Mouse (Mus musculus) liver, embryonic 14.5 days (tissue): ENCODE data around the gene Arl15. TPM values are rescaled to one million over a fixed set of nuclear protein-coding genes. Genes with fewer than 3 reads are reported as not detected.

Experiments used
- ATAC-seq: fragments of 200-750 bp; cut with Nextera tagmentation; 2 replicates; pipeline ENCODE4 v1.8.0; 2017; ENCODE audit warnings: moderate number of reproducible peaks, mild to moderate bottlenecking, moderate library complexity; ENCODE audit not compliant: insufficient read depth
- DNase-seq, 3 experiments: peaks; one replicate each; pipeline ENCODE4 v3.0.0-alpha.2; 2012 to 2013; ENCODE audit warnings: low read depth in 3 of 3, low spot score in 3 of 3
- H3K27ac ChIP-seq: fragments of 300-500 bp; sonication (generic); 2 replicates; pipeline ENCODE4 v1.5.1; 2014; ENCODE audit warnings: moderate library complexity, mild to moderate bottlenecking, control low read depth, inconsistent platforms
- H3K27me3 ChIP-seq: fragments of 300-500 bp; sonication (generic); 2 replicates; pipeline ENCODE4 v1.6.1; 2014; ENCODE audit warnings: mild to moderate bottlenecking, low read length, moderate library complexity; ENCODE audit not compliant: control insufficient read depth, insufficient read depth
- H3K36me3 ChIP-seq: fragments of 300-500 bp; sonication (generic); replicated peaks from 2 replicates; pipeline ENCODE4 v1.6.1; 2014; ENCODE audit warnings: low read depth; ENCODE audit not compliant: control insufficient read depth, insufficient read depth
- H3K4me1 ChIP-seq, 2 experiments: fragments of 200-500 bp in 1 of 2; fragments of 300-500 bp in 1 of 2; sonication (generic) in 1 of 2; replicated peaks; 2 replicates each; pipeline ENCODE4 v1.6.1; 2012 to 2014; ENCODE audit warnings: antibody characterized with exemption in 1 of 2, inconsistent platforms in 1 of 2, low read length in 1 of 2; ENCODE audit not compliant: control insufficient read depth in 2 of 2, insufficient read depth in 2 of 2
- H3K4me2 ChIP-seq: fragments of 300-500 bp; sonication (generic); 2 replicates; pipeline ENCODE4 v1.6.1; 2014; ENCODE audit warnings: low read depth, mild to moderate bottlenecking, control low read depth, moderate library complexity
- H3K4me3 ChIP-seq, 2 experiments: fragments of 200-500 bp in 1 of 2; fragments of 300-500 bp in 1 of 2; sonication (generic) in 1 of 2; 2 replicates each; pipeline ENCODE4 v1.5.1; 2012 to 2014; ENCODE audit warnings: low read depth in 2 of 2, low read length in 2 of 2, mild to moderate bottlenecking in 2 of 2, control low read depth in 1 of 2, inconsistent platforms in 1 of 2, moderate library complexity in 1 of 2; ENCODE audit not compliant: insufficient read depth in 1 of 2
- H3K9ac ChIP-seq: fragments of 300-500 bp; sonication (generic); replicated peaks from 2 replicates; pipeline ENCODE4 v1.6.1; 2014; ENCODE audit warnings: mild to moderate bottlenecking, control low read depth, moderate library complexity
- H3K9me3 ChIP-seq: fragments of 300-500 bp; sonication (generic); 2 replicates; pipeline ENCODE4 v1.6.1; 2016; ENCODE audit warnings: low read length, mixed read lengths; ENCODE audit not compliant: control insufficient read depth
- CTCF ChIP-seq: IDR thresholded peaks from 2 replicates; pipeline ENCODE4 v1.5.1; 2016; ENCODE audit warnings: antibody characterized with exemption, low read depth, control low read depth
- EP300 ChIP-seq: IDR thresholded peaks from 2 replicates; pipeline ENCODE4 v1.6.1; 2016; ENCODE audit warnings: antibody characterized with exemption, low read depth
- WGBS: fragments of 180-500 bp; shearing (Covaris S2); extraction: QIAGEN DNeasy Blood & Tissue Kit; methylation state at CpG from one replicate; pipeline ENCODE4 v1.1.7; 2014; ENCODE audit not compliant: insufficient replicate concordance; 5-methylcytosine and 5-hydroxymethylcytosine counted together
- polyA plus RNA-seq, 2 experiments: library from polyadenylated mRNA; depleted of rRNA in 1 of 2; stranded (reverse) in 1 of 2; unstranded in 1 of 2; fragments of >200 nt; fragmentation: Nextera tagmentation in 1 of 2; extraction: Ambion mirVana in 1 of 2; gene quantifications; 2 replicates each; pipeline versions ENCODE4 v1.2.1 to v1.2.3; 2012 to 2014

The Arl15 gene
- polyA plus RNA-seq, 2 experiments = 2.0 to 2.6 TPM

DNA sequence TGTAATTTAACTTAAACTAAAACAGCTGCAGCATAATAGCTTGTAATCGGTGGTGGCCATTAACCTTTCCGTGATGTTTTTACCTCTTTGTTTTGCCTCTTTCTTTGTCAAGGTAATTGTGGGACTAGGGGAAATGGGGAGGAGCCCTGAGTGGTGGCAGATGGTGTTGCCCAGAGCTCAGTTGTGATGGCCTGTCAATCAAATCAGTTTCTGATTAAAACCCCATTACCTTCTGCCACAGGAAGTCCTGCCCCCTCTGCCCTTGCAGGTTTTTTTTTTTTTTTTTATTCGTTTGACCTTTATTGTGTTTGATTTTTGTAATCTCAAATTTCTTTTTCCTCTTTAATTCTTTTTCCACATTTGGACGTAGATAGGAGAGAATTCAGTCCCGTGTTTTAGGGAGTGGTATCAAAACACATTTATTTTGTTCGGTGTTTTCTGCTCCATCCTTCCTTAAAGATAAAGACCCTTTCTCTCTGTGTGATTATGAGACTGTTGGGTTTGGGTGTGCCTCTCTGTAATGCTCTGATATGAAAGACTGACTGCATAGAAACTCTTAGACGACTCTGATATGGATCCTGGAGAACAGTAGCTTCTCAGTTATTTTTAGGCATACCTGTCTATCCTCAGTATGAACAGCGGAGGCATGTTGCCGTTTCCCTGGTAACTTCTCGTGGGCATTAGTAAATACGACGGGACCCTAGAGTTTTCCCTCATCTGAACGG is 64.5 kb downstream of the Arl15 start:
- ATAC-seq (peak; percentile 92), DNase-seq (peak; percentile 61 to 70 (median 64))
- Histone ChIP-seq H3K27me3 (no peaks in the 10 kb centered on the region), H3K9ac (peak overlapping the region; percentile 38), H3K4me2 (peak overlapping the region; percentile 92), H3K9me3 (no peaks in the 10 kb centered on the region), H3K36me3 (no peaks in the 10 kb centered on the region), H3K27ac (peak overlapping the region; percentile 69), H3K4me3 (peak overlapping the region; percentile 53 to 55), H3K4me1 (peaks cover 35 to 64% of the 10 kb centered on the region in 2 experiments)
- peak; percentile 85 for TF ChIP-seq EP300
- TF ChIP-seq CTCF = no peak
- 16% methylated on average over 13 of the region's 13 CpGs for WGBS

DNA sequence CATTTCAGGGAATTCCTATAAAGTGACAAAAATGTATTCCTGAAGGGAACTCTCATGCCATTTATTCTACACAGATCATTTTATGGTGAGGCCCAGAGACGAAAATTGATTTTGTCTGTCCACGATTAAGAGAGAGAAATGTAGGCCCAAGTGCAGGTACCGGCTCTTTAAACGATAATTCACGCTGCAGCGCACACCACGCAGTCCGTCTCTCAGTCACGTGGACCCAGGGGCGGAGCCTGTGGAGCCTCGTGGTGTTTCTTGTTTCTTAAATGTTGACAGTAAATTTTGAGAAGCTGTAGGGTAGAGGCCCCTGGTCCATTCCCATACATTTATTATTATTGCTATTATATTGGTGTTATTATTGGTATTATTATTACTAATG is 65.1 kb downstream of the Arl15 start:
- peak overlapping the region; percentile 53 to 55 for H3K4me3 ChIP-seq
- peak in 2 of 3 experiments; percentile 59 to 73 for DNase-seq
- peak overlapping the region; percentile 69 for H3K27ac ChIP-seq
- peak overlapping the region; percentile 38 for H3K9ac ChIP-seq
- peaks cover 32 to 63% of the 10 kb centered on the region in 2 experiments for H3K4me1 ChIP-seq
- H3K4me2 ChIP-seq = peak overlapping the region; percentile 92
- H3K27me3 ChIP-seq = no peaks in the 10 kb centered on the region
- WGBS = 24% methylated on average over 11 of the region's 11 CpGs
- no peak for TF ChIP-seq CTCF
- TF ChIP-seq EP300 = no peak
- peak; percentile 83 for ATAC-seq
- H3K9me3 ChIP-seq = no peaks in the 10 kb centered on the region
- no peaks in the 10 kb centered on the region for H3K36me3 ChIP-seq

DNA sequence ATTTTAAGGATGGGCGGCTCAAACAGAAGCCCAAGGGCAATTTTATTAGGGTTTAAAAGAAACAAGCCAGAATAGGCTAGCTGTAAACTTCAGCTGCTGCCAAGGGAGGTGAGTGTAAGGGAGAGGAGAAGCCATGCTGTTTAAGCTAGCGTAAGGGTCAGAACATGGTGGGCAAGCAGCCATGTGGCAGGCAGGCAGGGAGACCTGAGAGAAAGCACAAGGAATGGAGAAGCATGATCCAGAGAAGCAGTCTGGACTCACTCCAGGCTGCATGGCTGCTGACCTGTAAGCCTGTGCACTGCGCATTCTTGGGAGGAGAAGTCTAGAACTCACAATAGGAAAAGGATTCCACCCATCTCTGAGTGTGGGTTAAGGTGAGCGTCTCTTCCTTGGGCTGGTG is 66.5 kb downstream of the Arl15 start:
- Histone ChIP-seq H3K27me3 (no peaks in the 10 kb centered on the region), H3K9me3 (no peaks in the 10 kb centered on the region), H3K27ac (peak overlapping the region; percentile 51), H3K36me3 (no peaks in the 10 kb centered on the region), H3K9ac (peak overlapping the region; percentile 2; the same call in 1 of the 2 replicates), H3K4me1 (peaks cover 30 to 58% of the 10 kb centered on the region in 2 experiments), H3K4me3 (no peak overlapping the region), H3K4me2 (peak overlapping the region; percentile 15; the same call in 1 of the 2 replicates)
- no peak for TF ChIP-seq CTCF
- no peak for TF ChIP-seq EP300
- ATAC-seq (no peak), DNase-seq (no peak)
- 77% methylated on average over 4 of the region's 4 CpGs for WGBS

DNA sequence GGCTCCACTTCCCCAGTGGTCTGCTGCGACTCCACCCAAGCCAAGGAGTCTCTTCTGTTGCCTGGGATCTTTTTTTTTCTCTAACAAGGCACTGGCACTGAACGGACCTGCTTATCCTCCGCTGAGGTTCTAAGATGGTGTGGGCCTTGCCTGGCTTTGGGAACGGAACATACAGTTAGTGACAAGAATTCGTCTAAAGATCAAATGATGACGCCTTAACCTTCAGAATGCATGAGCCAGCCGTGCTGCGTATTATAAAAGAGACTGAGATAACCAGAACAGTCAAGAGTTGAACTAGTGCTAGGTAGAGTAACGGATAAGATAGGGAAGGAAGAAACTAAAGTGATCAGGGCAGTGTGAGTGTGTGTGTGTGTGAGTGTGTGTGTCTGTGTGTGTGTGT is 66.9 kb downstream of the Arl15 start:
- Histone ChIP-seq H3K9ac (0 out of 2 replicates have a peak overlapping the region, but pooled peaks have one; percentile 2), H3K27me3 (no peaks in the 10 kb centered on the region), H3K4me1 (peaks cover 26 to 57% of the 10 kb centered on the region in 2 experiments), H3K27ac (peak overlapping the region; percentile 51), H3K36me3 (no peaks in the 10 kb centered on the region), H3K4me3 (no peak overlapping the region), H3K4me2 (peak overlapping the region; percentile 15; the same call in 1 of the 2 replicates), H3K9me3 (no peaks in the 10 kb centered on the region)
- ATAC-seq = peak; percentile 25; the same call in 1 of the 2 replicates
- DNase-seq = no peak
- 32% methylated on average over 9 of the region's 9 CpGs for WGBS
- no peak for TF ChIP-seq CTCF
- 0 out of 2 replicates have a peak, but pooled peaks have one; percentile 24 for TF ChIP-seq EP300

DNA sequence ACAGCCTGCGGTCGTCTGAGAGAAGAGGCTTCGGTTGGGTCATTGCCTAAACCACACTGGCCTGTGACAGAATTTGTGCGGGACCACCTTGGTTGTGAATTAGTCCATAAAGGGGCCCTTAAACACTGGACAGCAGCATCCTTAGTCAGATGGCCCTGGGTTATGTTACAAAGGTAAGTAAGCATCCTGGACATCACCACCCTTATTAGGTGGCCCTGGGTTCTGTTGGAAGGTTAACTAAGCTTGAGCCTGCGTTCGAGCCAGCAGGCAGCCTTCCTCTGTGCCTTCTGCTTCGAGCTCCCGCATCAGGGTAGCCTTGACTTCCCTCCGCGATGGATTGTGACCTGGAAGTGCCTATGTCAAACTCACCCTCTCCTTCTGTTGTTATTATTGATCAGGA is 68.6 kb downstream of the Arl15 start:
- Histone ChIP-seq H3K9me3 (no peaks in the 10 kb centered on the region), H3K27ac (no peak overlapping the region), H3K4me2 (no peak overlapping the region), H3K9ac (no peak overlapping the region; the same call in 1 of the 2 replicates), H3K27me3 (no peaks in the 10 kb centered on the region), H3K4me1 (peaks cover 21 to 47% of the 10 kb centered on the region in 2 experiments), H3K4me3 (no peak overlapping the region), H3K36me3 (no peaks in the 10 kb centered on the region)
- DNase-seq (no peak), ATAC-seq (no peak)
- WGBS = 78% methylated on average over 10 of the region's 10 CpGs
- TF ChIP-seq EP300 (no peak), CTCF (no peak)
